Mouse (Mus musculus) cerebellum, adult 2 months (tissue): Measurements from ENCODE around the gene Zcchc7. TPM values are rescaled to one million over a fixed set of nuclear protein-coding genes. Genes with fewer than 3 reads are reported as not detected.
"Not testable (repeated sequence)": the region's sequence is repeated elsewhere in the genome, so short reads cannot be mapped to it uniquely, and the experiment has no call there.

Source experiments
- DNase-seq, 2 experiments: peaks; one replicate each; pipeline ENCODE4 v3.0.0; 2021
- H3K27ac ChIP-seq: fragments of 200-500 bp; 2 replicates; pipeline ENCODE4 v1.5.1; 2012; ENCODE audit warnings: low read length, control low read depth, inconsistent platforms; ENCODE audit not compliant: insufficient read depth
- H3K27me3 ChIP-seq: fragments of 200-500 bp; 2 replicates; pipeline ENCODE4 v1.6.1; 2012; ENCODE audit warnings: inconsistent platforms, mild to moderate bottlenecking, low read length, moderate library complexity; ENCODE audit not compliant: control insufficient read depth, insufficient read depth
- H3K4me1 ChIP-seq: fragments of 200-500 bp; 2 replicates; pipeline ENCODE4 v1.6.1; 2011; ENCODE audit warnings: low read length; ENCODE audit not compliant: control insufficient read depth, insufficient read depth
- H3K4me3 ChIP-seq: fragments of 200-500 bp; replicated peaks from 2 replicates; pipeline ENCODE3; 2011; ENCODE audit warnings: mild to moderate bottlenecking, low read depth, low read length, control low read depth; ENCODE audit not compliant: insufficient read depth
- CTCF ChIP-seq: fragments of 200-500 bp; IDR thresholded peaks from 2 replicates; pipeline ENCODE4 v1.5.1; 2011; ENCODE audit warnings: low read depth, mild to moderate bottlenecking, control low read depth, low read length, moderate library complexity, borderline replicate concordance; ENCODE audit not compliant: insufficient read depth
- POLR2A ChIP-seq: fragments of 200-500 bp; IDR thresholded peaks from 2 replicates; pipeline ENCODE4 v1.6.1; 2011; ENCODE audit warnings: low read length, control low read depth, borderline replicate concordance; ENCODE audit not compliant: insufficient read depth
- WGBS: fragments of 180-500 bp; shearing (Covaris S2); methylation state at CpG from one replicate; pipeline ENCODE4 v1.1.7; 2018; 5-methylcytosine and 5-hydroxymethylcytosine counted together
- polyA plus RNA-seq: library from polyadenylated mRNA; depleted of rRNA; stranded (reverse); fragments of >200 nt; gene quantifications from 2 replicates; pipeline ENCODE4 v1.2.3, GENCODE M21; 2012

Gene Zcchc7
- polyA plus RNA-seq, 1 experiment = 58.0 TPM

DNA sequence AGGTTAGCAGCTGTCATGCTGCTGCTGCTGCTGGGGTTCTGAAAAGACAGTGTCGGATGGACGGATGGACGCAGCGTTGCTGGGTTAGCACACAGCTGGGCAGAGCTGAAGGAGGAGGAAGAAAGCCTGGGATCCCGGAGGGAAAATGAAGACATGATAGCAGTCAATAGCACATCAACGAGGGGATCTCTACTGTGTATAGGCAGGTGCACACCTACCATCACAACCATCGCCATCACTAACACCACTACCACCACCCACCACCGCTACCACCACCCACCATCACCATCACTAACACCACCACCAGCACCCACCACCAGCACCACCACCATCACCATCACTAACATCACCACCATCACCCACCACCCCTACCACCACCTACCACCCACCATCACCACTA, 35.6 kb upstream of the Zcchc7 start:
- no peak overlapping the region for H3K4me3 ChIP-seq
- no peak for DNase-seq
- no peak overlapping the region for H3K27ac ChIP-seq
- H3K27me3 ChIP-seq = no peaks in the 10 kb centered on the region; the same call in 1 of the 2 replicates
- no peaks in the 10 kb centered on the region for H3K4me1 ChIP-seq
- WGBS = 84% methylated on average over 8 of the region's 8 CpGs
- TF ChIP-seq CTCF = no peak
- TF ChIP-seq POLR2A = no peak

DNA sequence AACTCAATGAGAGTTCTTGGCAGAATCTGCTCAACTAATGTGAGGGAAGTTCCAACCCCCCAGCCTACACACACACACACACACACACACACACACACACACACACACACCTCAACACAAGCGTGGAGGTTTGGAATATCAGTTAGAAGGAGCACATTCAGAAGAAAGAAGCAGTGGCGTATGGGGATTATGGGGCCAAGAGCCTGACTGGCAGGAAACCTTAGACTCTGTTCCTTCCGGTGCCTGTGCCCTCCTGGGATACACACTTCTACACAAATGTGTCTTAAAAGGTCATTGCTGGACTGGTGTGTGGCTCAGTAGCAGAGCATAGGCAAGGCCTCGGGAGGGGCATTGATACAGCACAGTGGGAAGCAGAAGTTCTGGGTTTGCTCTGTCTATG, 34.4 kb upstream of the Zcchc7 start:
- 80% methylated on average over 4 of the region's 4 CpGs for WGBS
- no peak overlapping the region for H3K4me3 ChIP-seq
- DNase-seq = no peak
- no peaks in the 10 kb centered on the region for H3K4me1 ChIP-seq
- H3K27ac ChIP-seq = no peak overlapping the region
- TF ChIP-seq CTCF = no peak
- no peak for TF ChIP-seq POLR2A
- H3K27me3 ChIP-seq = no peaks in the 10 kb centered on the region; the same call in 1 of the 2 replicates

DNA sequence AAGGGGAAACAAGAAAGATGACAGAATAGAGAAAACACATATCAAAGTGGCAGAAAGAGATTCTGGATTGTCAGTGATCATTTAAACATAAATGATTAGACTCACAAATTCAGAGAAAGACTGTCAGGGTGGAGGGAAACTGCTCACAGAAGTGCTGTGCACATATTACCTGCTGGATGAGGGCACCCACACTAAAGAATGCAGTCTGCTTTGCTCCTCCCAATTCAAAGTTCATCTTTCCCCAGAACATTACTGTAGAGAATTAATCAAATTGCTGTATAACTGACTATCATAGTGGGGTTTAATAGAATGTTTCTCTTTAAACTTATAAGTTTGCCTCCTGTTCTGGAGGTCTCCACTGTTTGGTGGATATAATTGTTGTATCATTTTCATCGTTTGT, 15.2 kb upstream of the Zcchc7 start:
- Histone ChIP-seq H3K4me1 (no peaks in the 10 kb centered on the region), H3K27me3 (no peaks in the 10 kb centered on the region), H3K27ac (no peak overlapping the region), H3K4me3 (no peak overlapping the region)
- 77% methylated on average over 1 of the region's 1 CpGs for WGBS
- no peak for TF ChIP-seq POLR2A
- no peak for TF ChIP-seq CTCF
- DNase-seq = no peak

- TF ChIP-seq CTCF = no peak
- peak; percentile 77 for TF ChIP-seq POLR2A
- Histone ChIP-seq H3K4me3 (peak overlapping the region; percentile 64), H3K4me1 (no peaks in the 10 kb centered on the region), H3K27ac (peak overlapping the region; percentile 56), H3K27me3 (no peaks in the 10 kb centered on the region)
- under 1% methylated on average over 60 of the region's 60 CpGs for WGBS
- peak; percentile 91 to 93 for DNase-seq
These were observed 666 bp downstream of the Zcchc7 start for GRCm38 (mm10) chr4:44756134-44756951.

- not testable (repeated sequence) for H3K27me3 ChIP-seq, H3K4me1 ChIP-seq, DNase-seq
- 5% methylated on average over 10 of the region's 10 CpGs for WGBS
- Histone ChIP-seq H3K27ac (peak overlapping the region; percentile 30; the same call in 1 of the 2 replicates), H3K4me3 (peak overlapping the region; percentile 64)
These were observed 1.5 kb downstream of the Zcchc7 start for GRCm38 (mm10) chr4:44757131-44757530.

- Histone ChIP-seq H3K27me3 (no peaks in the 10 kb centered on the region), H3K27ac (no peak overlapping the region), H3K4me1 (no peaks in the 10 kb centered on the region), H3K4me3 (no peak overlapping the region)
- TF ChIP-seq POLR2A (no peak), CTCF (no peak)
- DNase-seq = no peak
- WGBS = 84% methylated on average over 3 of the region's 3 CpGs
These were observed 19.2 kb downstream of the Zcchc7 start for GRCm38 (mm10) chr4:44774890-44775289.

DNA sequence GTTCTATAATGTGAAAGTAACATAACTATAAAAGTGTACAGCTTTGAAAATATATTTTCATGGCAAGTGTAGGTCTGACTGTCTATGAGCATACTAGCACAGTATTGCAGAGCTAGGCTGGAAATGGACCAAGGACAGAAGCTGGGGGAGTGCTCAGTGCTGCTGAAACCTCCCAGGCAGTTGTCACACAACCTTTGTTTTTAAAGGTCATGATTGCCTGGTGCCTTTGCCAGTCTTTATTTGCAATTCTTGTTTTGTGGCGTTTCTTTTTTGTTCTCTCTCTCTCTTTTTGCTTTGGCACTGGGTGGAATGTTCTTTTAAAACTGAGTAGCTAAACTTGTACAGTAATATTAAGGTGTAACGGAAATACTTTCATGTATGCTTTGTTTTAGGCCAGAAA, 21.0 kb downstream of the Zcchc7 start:
- Histone ChIP-seq H3K4me3 (no peak overlapping the region), H3K27me3 (no peaks in the 10 kb centered on the region), H3K4me1 (no peaks in the 10 kb centered on the region), H3K27ac (no peak overlapping the region)
- WGBS = 64% methylated on average over 2 of the region's 2 CpGs
- no peak for TF ChIP-seq CTCF
- TF ChIP-seq POLR2A = no peak
- DNase-seq = peak in 1 of 2 experiments; percentile 53

DNA sequence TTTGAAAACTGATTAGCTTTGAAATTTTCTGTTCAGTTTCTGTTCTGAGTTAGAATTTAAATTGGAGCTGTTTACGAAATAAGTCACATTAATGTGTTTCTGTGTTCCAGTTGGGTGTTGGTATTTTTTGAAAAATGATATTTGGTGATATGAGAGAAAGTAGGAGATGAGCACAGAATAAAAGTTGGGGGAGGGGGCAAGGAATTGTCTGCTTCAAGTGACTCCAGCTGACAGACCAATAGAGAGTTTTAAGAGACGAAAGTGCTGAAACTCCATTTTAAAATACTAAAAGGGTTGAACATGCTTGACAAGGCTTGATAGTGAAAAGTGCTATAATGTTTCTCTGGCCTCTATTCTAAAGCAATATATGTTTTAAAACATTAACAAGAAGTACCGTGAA, 21.4 kb downstream of the Zcchc7 start:
- Histone ChIP-seq H3K4me1 (no peaks in the 10 kb centered on the region), H3K27me3 (no peaks in the 10 kb centered on the region), H3K27ac (no peak overlapping the region), H3K4me3 (no peak overlapping the region)
- WGBS = 93% methylated on average over 3 of the region's 3 CpGs
- DNase-seq = no peak
- TF ChIP-seq CTCF = no peak
- TF ChIP-seq POLR2A = no peak
